Mouse (Mus musculus): ENCODE results near the gene Poll. TPM values are rescaled to one million over a fixed set of nuclear protein-coding genes. Genes with fewer than 3 reads are reported as not detected.

Poll gene
- total RNA-seq (2015; ENCODE audit: low replicate concordance) (1.3 TPM in 1 of 2 replicates, not detected in the other), total RNA-seq (2017; ENCODE audit: low replicate concordance) (1.5 and 2.3 TPM in 2 replicates)

DNA sequence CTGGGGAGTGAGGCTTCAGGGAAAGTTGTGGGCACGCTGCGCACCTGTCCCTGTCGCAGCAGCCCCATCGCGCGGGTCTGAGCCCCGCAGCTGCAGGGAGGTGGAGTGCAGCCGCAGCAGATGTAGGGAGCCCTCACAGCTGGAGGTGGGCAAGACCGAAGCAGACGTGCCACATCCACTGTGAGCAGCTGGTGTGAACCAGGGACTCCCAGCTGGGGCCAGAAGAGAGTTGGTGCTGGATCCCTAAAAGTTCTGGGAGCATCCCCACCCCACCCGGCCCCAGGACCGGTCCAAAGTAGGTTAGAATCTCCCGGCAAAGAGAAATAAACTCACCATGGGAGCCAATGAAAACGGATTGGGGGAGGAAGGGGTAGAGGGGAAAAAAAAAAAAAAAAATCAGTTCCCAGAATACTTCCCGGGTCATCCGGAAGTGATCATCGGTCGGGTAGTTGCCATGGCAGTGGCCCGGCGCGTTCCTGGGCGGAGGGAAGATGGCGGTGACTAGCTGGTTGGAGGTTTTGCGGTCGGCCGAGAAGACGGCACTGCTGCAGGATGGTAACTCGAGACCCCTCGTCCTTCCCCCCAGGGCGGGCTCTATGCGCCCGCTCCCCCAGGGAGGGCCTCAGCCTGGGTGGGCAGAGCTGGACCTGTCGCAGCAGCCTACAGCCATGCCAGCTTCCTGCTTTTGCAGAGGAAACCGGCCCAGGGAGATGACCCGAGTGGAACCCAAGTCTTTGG is at the start of gene Poll, which contains the start of gene Gm17018:
Poll (minus strand) TSS at position 379 of the 738 bp plus-strand sequence.
Gm17018 (plus strand) TSS at position 463 of the 738 bp plus-strand sequence.
- peak; percentile 87 for ATAC-seq (replicated peaks; ENCODE audit: low FRiP score, poor library complexity, severe bottlenecking)

DNA sequence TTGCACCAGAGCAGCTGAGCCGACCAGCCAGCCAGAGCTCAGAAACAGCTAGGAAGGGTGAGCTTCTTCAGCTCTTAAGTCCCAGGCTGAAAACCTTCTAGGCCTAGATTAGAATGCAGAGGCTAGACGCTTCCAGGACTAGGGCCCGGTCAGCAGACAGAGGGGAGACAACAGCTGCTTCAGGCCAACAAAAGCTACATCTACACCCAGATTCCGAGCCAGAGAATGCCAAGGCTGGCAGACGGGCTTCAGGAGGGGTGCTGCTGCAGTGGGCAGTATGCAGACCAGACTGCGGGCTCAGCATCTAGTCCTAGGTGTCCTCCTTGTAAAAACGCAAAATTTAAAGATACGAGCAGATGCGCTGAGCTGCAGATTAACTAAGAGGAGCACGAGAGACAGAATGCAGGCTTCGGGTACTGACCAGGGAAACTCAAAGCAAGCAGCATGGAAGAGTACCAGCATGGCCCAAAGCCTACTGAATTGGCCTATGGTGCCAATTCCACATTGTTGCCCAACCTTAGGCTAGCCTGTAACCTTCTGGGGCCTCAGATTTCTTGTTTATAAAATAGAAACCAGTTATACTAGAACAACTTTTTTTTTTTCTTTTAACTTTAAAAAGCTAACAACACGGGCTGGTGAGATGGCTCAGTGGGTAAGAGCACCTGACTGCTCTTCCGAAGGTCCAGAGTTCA is 48.5 kb upstream of the Poll start:
- no peak for ATAC-seq (replicated peaks; ENCODE audit: low FRiP score, poor library complexity, severe bottlenecking)

DNA sequence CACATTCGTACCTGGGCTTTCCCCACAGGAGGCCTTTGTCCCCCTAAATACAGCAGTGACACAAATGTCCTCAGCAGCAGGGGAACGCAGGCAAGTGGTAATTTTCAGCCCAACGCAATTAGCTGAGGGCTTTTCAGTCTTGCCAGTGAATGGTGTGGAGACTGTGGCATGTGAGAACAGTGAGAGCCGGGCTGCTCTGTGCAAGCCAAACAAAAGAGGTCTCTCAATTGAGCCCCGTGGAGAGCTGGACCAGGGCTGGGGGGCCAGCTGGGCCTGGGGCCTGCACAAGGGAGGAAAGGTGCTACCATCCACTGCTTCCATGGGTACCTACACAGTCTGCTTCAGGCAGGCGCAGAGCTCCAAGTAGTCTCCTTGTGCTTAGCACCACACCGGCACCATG is 47.1 kb upstream of the Poll start:
- no peak for ATAC-seq (replicated peaks; ENCODE audit: low FRiP score, poor library complexity, severe bottlenecking)

DNA sequence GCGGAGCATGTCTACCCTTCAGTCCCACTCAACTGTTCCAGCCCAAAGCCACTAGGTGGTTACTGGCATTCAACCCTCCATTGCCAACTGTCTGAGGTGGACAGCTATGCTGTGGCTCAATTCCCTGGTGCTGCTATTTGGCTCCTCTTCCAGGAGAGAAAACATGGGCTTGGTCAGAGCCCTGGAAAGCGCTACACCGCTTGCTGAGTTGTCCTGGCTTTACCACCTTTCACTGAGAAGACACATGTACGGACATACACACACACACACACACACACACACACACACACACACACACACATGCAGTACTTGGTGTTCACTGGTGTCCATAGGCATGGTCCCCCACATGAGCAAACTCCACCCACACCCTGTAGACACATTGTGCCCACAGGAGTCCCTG is 46.4 kb upstream of the Poll start:
- no peak for ATAC-seq (replicated peaks; ENCODE audit: low FRiP score, poor library complexity, severe bottlenecking)

DNA sequence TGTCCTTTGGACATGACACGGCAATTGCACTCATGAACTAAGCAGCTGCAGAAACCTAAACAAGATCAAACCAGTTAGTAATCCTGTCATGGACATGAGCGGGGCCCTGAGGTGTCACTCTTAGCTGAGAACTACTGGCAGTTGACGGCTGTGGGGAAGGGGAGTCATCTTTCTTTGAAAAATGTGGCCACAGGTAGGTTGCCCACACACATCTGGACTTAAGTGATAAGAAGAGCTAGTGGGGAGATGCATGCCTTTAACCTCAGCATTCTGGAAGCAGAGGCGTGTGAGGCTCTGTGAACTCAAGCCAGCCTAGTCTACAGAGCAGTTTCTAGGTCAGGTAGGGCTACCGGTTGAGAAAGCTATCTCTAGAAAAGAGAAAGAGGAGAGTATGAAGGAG is 42.3 kb upstream of the Poll start:
- no peak for ATAC-seq (replicated peaks; ENCODE audit: low FRiP score, poor library complexity, severe bottlenecking)

DNA sequence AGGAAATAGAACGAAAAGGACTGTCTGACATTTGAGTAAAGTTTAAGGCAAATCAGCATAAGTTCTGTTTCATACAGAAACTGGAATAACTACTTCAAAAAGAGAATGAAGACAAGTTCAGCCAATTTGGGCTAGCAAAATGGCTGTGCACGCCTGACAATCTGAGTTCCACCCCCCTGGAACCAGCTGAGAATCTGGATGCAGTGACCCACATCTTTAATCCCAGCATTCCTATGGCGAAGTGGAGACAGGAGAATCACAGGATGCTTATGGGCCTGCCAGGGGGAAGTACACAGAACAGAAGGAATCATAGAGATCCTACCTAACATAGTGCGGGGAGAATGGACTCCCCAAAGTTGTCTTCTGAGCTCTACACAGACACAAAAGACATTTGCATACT is 36.8 kb upstream of the Poll start:
- no peak for ATAC-seq (replicated peaks; ENCODE audit: low FRiP score, poor library complexity, severe bottlenecking)

DNA sequence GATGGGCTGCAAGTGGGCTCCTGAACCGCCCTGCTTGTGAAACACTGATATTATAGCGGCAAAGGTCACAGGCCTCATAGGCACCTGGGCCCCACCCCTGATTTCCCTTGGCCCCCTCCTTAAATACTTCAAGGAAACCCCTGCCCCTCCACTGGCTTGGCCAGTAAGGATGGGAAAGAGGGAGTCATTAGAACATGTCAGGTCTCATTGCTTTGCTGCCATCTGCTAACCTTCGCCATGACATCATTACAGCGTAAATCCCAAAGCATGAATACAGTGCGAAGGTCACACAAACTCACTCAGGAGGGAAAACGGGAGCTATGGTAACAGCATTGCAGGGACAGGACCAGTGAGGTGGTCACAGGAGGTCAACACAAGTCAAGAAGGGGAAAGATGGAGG is 36.1 kb upstream of the Poll start:
- ATAC-seq (replicated peaks; ENCODE audit: low FRiP score, poor library complexity, severe bottlenecking), result no peak

DNA sequence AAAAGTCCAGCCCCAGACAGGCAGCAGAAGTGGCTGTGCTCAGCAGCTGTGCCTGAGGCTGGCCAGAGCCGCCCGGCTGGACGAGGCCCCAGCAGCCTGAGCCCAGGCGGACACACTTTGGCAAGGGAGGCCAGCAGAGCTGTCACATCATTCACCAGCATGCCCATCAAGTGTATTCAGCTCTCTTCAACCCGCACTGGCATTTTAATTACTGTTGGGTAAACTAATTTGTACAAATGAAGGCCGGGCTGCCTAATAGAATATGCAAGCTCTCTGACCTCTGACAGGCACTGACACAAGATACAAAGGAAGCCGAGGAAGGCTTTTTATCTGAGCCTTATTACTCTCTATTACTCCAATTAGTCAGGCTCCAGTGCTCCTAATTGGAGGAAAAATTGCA is 35.7 kb upstream of the Poll start:
- ATAC-seq (replicated peaks; ENCODE audit: low FRiP score, poor library complexity, severe bottlenecking), result no peak

DNA sequence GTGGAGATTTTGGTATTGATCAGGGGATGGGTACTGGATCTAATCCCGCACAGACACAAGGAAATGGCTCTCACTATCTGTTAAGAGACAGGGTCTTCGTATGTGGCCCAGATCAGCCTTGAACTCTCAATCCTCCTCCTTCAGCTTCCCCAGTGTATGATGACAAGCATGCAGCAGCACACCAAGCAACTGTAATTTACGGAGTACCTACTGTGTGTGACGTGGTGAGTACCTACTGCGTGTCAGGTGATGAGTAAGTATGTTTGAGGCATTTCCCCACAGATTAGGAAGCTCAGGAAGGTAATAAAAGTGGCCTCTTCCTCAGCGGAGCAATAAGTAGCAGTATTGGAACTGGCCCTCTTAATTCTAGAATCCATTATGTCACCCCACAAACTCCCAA is 35.1 kb upstream of the Poll start:
- no peak for ATAC-seq (replicated peaks; ENCODE audit: low FRiP score, poor library complexity, severe bottlenecking)

DNA sequence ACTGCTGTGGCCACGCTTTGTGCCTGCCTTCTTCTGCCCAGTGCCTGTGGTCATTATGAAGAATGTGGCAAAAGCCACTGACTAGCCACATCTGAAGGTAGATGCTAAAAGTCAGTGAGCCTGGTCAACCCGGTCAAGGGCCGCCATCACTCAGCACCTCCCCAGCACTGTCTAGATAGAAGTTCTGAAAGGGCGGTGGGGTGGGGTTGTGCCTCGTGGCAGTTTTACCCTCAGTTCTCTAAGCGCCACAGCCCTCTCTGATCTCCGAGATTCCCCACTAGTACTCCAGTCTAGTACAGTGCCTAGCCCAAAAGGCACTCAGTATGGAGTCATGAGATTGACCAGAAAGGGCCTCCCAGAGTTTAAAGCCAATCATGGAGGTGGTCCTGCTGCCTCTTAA is 33.7 kb upstream of the Poll start:
- no peak for ATAC-seq (replicated peaks; ENCODE audit: low FRiP score, poor library complexity, severe bottlenecking)

DNA sequence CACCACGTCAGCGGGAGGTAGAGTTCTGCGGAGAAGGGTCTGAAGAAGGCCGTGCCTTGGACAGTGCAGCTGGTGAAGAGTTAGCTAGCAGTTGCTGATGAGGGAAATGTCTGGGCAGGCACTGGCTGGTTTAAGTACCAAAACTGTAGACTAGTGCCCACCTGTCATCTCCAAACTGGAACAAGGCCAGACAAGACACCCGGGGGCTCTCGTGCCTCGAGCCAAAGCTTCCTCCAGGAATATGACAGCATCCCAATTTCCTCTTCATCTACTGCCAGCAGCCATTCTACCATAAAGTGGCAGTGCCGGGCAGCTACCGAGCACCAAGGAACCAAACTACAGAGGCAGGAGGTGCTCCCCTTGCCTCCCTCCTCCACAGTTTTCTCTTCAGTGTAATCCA is 32.6 kb upstream of the Poll start:
- ATAC-seq (replicated peaks; ENCODE audit: low FRiP score, poor library complexity, severe bottlenecking), result no peak

DNA sequence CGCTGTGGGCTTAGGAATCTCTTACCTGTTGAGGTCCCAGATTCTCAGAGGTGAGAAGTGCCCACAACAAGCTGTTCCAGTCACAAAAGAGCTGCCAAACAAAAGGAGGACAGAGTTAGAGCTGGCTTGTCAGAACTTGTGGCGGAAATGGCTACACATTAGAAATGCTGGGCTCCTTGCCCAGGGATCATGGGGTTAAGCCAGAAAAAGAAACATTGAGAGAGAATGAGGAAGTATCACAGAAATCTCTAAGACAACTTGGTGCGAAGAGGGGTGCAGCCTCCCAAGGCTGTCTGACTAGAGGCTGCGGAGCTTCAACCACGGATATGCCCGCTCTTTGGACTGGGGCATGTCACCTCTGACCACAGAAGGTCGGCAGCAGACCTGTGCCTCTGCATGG is 31.4 kb upstream of the Poll start:
- no peak for ATAC-seq (replicated peaks; ENCODE audit: low FRiP score, poor library complexity, severe bottlenecking)

DNA sequence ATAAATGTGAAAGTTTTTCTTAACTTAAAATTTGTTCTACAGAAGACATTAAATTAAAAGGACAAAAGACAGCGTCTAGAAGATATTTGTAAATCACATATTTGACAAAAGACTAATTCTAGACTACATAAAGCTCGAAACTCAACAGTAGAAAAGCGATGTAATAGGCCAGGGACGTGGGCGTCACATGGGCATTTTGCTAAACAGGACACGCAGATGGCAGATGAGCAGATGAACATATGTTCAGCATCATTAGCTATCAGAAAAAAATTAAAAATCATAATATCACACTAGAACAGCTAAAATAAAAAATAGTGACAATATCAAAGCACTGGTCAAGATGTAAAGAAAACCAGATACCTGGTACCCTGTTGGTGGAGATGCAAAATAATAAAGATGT is 29.4 kb upstream of the Poll start:
- no peak for ATAC-seq (replicated peaks; ENCODE audit: low FRiP score, poor library complexity, severe bottlenecking)

DNA sequence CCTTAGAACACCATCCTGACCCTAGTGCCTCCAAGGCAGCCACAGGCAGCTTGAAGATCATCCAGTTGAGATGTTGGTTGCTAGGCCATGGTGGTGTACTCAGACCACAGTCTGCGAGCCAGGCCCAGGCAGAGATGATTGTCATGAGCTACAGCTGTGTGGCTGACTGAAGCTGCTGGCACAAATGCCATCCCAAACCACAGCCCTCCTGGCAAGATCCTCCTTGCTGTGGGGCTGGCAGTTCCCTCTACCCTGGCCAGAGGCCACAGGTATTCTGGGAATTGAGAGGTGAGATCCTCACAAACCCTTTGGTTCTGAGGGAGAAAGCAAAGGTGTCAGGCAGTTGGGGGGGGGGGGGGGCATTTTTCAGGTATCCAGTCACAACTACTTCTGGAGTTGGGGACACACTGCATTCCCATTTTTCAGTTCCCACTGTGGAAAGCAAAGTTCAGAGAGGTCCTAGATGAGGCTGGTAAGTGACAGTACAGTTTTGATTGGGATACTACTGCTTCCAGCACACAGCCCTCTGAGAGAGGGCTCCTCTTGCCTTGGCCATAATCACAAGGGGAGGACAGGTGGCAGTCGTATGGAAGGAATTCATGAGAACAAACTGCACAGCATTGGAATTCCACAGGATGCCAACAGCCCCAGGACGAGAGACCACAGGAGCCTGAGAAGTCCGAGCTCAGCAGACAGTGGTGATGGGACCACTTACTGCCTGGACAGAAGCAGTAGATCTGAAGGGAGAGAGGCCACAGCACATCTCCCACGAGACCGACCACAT is 27.4 kb upstream of the Poll start:
- ATAC-seq (replicated peaks; ENCODE audit: low FRiP score, poor library complexity, severe bottlenecking), result no peak

DNA sequence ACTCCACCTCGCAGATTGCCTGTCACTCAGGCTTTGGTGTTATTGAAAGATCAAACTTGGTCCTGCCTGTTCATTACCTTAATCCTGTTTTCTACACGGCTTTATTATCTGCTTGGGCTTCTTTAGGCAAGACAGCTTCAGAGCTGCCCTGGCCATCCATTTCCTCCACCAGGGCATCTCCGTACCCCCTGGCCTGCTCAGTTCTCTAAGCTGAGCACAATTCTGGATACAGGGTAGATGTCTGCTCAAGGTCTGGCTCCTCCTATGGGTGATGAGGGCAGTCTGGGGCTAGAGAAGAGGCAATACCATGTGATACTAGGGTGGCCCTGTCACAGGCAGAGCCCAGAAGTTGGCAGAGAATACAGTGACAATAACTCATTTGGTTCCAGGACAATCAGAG is 26.5 kb upstream of the Poll start:
- ATAC-seq (replicated peaks; ENCODE audit: low FRiP score, poor library complexity, severe bottlenecking), result no peak

DNA sequence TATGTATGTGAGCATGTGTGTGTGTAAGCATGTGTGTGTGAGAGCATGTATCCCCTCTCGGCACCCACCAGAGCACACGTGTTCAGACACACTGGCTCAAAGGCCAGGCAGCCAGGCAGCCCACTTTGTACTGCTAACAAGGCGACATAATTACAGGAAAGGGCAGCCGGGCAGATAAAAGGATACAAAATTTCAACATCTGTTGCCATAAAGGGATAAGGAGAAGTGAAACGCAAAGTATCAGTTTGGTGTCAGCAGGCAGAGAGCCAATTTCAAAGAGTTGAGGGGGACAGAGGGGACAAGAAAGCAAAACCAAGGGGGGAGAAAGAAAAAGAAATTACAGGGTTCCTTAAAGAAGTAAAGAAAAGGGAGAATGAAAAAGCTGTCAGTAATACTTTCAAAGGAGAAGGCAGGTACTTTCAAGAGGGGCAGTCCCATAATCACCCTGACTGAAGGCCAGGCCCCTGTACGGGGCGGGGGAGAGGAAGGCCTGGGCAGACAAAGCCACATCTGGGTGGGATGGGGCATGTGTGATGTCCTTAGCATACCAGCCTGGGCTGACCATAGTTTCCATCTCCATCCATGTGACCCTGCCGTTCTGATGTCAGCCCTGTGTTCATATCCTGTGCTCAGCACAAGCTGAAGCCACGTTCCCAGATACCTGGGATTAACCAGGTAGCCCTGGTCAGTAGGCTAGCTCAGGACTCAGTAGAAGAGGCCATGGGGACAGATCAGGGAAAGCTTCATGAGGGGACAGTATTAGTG is 24.7 kb upstream of the Poll start:
- no peak for ATAC-seq (replicated peaks; ENCODE audit: low FRiP score, poor library complexity, severe bottlenecking)

DNA sequence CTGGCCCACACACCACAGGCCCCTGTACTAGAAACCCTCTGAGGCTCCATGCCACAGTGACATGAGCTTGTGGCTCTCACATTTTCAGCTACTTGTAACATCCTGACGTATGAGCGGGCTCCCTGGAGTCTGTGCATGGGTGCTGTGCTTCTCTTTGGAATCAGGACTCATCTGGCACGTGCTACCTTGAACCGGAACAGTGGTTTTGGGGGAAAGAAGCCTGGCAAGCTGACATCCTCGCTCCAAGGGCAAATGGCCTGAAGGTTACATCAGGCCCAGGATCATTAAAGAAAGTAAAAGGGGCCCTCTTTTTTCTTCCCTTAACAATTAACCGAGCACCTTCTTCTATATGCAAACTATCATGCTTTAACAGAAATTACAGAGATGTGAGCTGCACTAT is 22.8 kb upstream of the Poll start:
- no peak for ATAC-seq (replicated peaks; ENCODE audit: low FRiP score, poor library complexity, severe bottlenecking)

DNA sequence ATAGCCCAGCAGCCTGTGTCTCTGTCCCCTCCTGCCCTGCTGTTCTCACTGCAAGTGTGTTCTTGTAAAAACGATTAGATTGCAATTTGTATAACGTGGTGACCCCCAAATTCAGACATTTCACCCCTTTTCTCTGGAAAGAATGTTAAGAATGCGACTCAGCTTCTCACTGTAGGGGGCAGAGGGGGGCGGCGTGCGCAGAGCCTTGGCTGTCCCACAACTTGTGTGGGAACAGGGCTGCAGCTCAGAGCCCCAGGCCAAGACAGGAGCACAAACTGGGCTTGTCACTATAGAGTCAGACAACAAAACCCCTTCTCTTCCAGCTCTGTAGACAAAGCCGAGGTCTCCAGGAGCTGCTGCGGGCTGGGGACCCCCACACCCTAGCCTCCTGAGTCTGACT is 21.8 kb upstream of the Poll start:
- no peak for ATAC-seq (replicated peaks; ENCODE audit: low FRiP score, poor library complexity, severe bottlenecking)

DNA sequence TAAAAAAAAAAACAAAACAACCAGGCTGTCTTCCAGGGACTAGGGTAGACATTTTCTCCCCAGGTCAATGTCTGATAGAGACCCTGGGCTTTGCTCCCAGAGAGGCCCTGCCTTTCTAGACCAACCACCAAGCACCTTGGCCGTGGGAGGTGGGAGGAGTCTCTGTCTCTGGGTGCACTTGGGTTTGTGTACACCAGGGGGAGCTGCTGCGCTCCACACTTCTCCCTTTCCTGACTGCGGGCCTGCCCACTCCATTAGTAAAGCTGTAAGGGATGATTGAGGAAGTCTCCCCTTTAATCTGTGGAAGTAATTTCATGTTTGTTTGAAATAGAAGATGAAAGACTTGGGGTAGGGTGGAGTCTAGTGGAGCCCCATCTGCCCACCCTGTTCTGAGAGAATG is 20.9 kb upstream of the Poll start:
- ATAC-seq (replicated peaks; ENCODE audit: low FRiP score, poor library complexity, severe bottlenecking), result peak; percentile 79

DNA sequence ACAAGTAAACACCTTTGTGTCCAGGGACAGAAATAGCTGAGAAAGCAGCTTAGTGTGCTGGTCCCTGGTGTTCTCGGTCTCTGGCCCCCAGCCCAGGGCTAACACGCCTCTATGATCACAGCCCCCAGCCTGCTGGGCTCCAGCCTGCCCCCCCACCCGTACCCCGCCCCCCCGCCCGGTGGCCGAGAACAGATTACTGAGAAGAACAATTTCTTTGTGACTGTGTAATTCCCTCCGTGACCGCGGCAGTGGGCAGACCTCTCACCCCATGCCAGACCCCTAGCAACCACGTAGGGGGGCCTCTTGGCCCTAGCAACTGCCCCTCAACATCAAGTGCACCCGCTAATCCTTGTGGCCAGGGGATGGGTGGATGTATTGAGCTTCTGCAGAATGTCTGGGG is 19.9 kb upstream of the Poll start:
- no peak for ATAC-seq (replicated peaks; ENCODE audit: low FRiP score, poor library complexity, severe bottlenecking)

Data from erythroblast, adult 5-6 weeks (primary cell).